Mouse (Mus musculus) forebrain, embryonic 16.5 days (tissue): ENCODE measurements around the gene Icam2. TPM values are rescaled to one million over a fixed set of nuclear protein-coding genes. Genes with fewer than 3 reads are reported as not detected.

ENCODE experiments used
- ATAC-seq: fragments of 200-750 bp; cut with Nextera tagmentation; 2 replicates; pipeline ENCODE4 v1.8.0; 2017; ENCODE audit warnings: mild to moderate bottlenecking, moderate library complexity
- H3K27ac ChIP-seq: fragments of 300-500 bp; sonication (generic); 2 replicates; pipeline ENCODE4 v1.5.1; 2014; ENCODE audit warnings: low read length, control low read depth
- H3K27me3 ChIP-seq: fragments of 300-500 bp; sonication (generic); replicated peaks from 2 replicates; pipeline ENCODE4 v1.6.1; 2014; ENCODE audit warnings: low read length; ENCODE audit not compliant: control insufficient read depth, insufficient read depth
- H3K36me3 ChIP-seq: fragments of 300-500 bp; sonication (generic); 2 replicates; pipeline ENCODE4 v1.6.1; 2014; ENCODE audit not compliant: control insufficient read depth, insufficient read depth
- H3K4me1 ChIP-seq: fragments of 300-500 bp; sonication (generic); replicated peaks from 2 replicates; pipeline ENCODE4 v1.6.1; 2014; ENCODE audit warnings: low read length; ENCODE audit not compliant: control insufficient read depth, insufficient read depth
- H3K4me2 ChIP-seq: fragments of 300-500 bp; sonication (generic); 2 replicates; pipeline ENCODE4 v1.6.1; 2014; ENCODE audit warnings: mild to moderate bottlenecking, low read length, control low read depth
- H3K4me3 ChIP-seq: fragments of 300-500 bp; sonication (generic); replicated peaks from 2 replicates; pipeline ENCODE4 v1.5.1; 2014; ENCODE audit warnings: mild to moderate bottlenecking, low read length, control low read depth
- H3K9ac ChIP-seq: fragments of 300-500 bp; sonication (generic); replicated peaks from 2 replicates; pipeline ENCODE4 v1.6.1; 2014; ENCODE audit warnings: low read depth, low read length, control low read depth
- H3K9me3 ChIP-seq: fragments of 300-500 bp; sonication (generic); 2 replicates; pipeline ENCODE4 v1.6.1; 2016; ENCODE audit warnings: low read length; ENCODE audit not compliant: control insufficient read depth
- WGBS: fragments of 180-500 bp; shearing (Covaris S2); extraction: QIAGEN DNeasy Blood & Tissue Kit; methylation state at CpG from one replicate; pipeline ENCODE4 v1.1.7; 2014; 5-methylcytosine and 5-hydroxymethylcytosine counted together
- polyA plus RNA-seq: library from polyadenylated mRNA; unstranded; fragments of >200 nt; fragmentation: Nextera tagmentation; extraction: Ambion mirVana; gene quantifications from 2 replicates; pipeline ENCODE4 v1.2.1, GENCODE M21; 2015

The Icam2 gene
- polyA plus RNA-seq, 1 experiment from 2014 or later: 12.6 TPM

GRCm38 (mm10) chr11:106359350-106359749 is 28.5 kb downstream of the Icam2 start:
- no peaks in the 10 kb centered on the region for H3K9me3 ChIP-seq
- H3K36me3 ChIP-seq: no peaks in the 10 kb centered on the region
- no peak for ATAC-seq
- no peaks in the 10 kb centered on the region for H3K4me1 ChIP-seq
- no peak overlapping the region for H3K4me2 ChIP-seq
- no peak overlapping the region for H3K4me3 ChIP-seq
- no peaks in the 10 kb centered on the region for H3K27me3 ChIP-seq
- H3K27ac ChIP-seq: no peak overlapping the region
- no peak overlapping the region for H3K9ac ChIP-seq
- WGBS: 19% methylated on average over 5 of the region's 5 CpGs

GRCm38 (mm10) chr11:106355382-106356128 is 32.3 kb downstream of the Icam2 start:
- 81% methylated on average over 19 of the region's 19 CpGs for WGBS
- no peak for ATAC-seq
- Histone ChIP-seq H3K4me1 (no peaks in the 10 kb centered on the region), H3K9ac (no peak overlapping the region), H3K27me3 (no peaks in the 10 kb centered on the region), H3K4me3 (no peak overlapping the region), H3K36me3 (no peaks in the 10 kb centered on the region), H3K4me2 (no peak overlapping the region), H3K27ac (no peak overlapping the region), H3K9me3 (no peaks in the 10 kb centered on the region)

DNA sequence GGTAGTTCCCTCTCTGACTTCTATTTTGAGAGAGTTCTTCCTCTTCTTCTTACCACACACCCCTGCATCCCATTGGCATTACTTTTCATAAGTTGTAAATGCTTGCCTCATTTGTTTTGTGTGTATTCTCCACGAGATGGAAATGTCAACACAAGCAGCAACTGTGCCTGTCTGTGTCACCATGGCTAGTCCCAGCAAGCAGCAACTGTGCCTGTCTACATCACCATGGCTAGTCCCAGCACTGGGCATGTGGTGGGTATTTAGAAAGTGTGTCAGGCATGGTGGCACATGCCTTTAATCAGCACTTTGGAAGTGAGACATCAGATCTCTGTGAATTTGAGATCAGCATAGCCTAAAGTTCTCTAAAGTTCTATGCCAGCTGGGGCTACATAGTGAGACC is 33.7 kb downstream of the Icam2 start:
- no peaks in the 10 kb centered on the region for H3K9me3 ChIP-seq
- ATAC-seq: no peak
- no peak overlapping the region for H3K27ac ChIP-seq
- WGBS: 55% methylated on average over 1 of the region's 1 CpGs
- H3K4me3 ChIP-seq: no peak overlapping the region
- H3K9ac ChIP-seq: no peak overlapping the region
- H3K36me3 ChIP-seq: no peaks in the 10 kb centered on the region
- H3K4me2 ChIP-seq: no peak overlapping the region
- H3K27me3 ChIP-seq: no peaks in the 10 kb centered on the region
- H3K4me1 ChIP-seq: no peaks in the 10 kb centered on the region

DNA sequence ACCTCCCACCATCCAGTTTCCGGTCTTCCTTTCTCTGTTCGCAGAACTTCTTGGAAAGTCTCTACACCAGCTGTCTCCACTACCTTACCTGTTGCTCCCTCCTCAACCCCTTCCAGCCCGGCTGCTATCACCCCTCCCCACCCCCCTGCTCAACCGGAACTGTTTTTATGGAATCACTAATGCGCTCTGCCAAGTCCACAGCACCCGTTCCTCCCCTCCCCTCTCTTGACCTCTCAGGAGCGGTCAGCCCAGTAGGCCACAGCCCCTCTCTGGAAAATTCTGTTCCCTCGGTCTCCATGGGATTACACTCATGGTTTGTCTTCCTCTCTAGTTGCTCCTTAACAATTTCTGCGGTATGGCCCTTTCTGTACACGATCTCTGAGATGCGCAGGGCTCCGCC is 34.7 kb downstream of the Icam2 start, which contains the start of gene Scn4a:
TSS of gene Scn4a (minus strand) at position 101 of the 400 bp plus-strand sequence.
- Histone ChIP-seq H3K9me3 (no peaks in the 10 kb centered on the region), H3K27ac (no peak within 1 kb of the TSS), H3K36me3 (no peaks in the 10 kb centered on the region), H3K9ac (no peak within 1 kb of the TSS), H3K27me3 (no peaks in the 10 kb centered on the region), H3K4me2 (no peak within 1 kb of the TSS), H3K4me3 (no peak within 1 kb of the TSS), H3K4me1 (no peaks in the 10 kb centered on the region)
- ATAC-seq: no peak
- WGBS: 91% methylated on average over 12 of the region's 12 CpGs

- ATAC-seq: no peak
- no peak overlapping the region for H3K4me2 ChIP-seq
- no peak overlapping the region for H3K4me3 ChIP-seq
- WGBS: 82% methylated on average over 4 of the region's 4 CpGs
- H3K27ac ChIP-seq: no peak overlapping the region
- no peaks in the 10 kb centered on the region for H3K27me3 ChIP-seq
- H3K9me3 ChIP-seq: no peaks in the 10 kb centered on the region
- no peaks in the 10 kb centered on the region for H3K4me1 ChIP-seq
- H3K36me3 ChIP-seq: no peaks in the 10 kb centered on the region
- no peak overlapping the region for H3K9ac ChIP-seq
Observed at GRCm38 (mm10) chr11:106351941-106352340, 35.9 kb downstream of the Icam2 start.

- ATAC-seq: no peak
- 61% methylated on average over 3 of the region's 3 CpGs for WGBS
- H3K4me1 ChIP-seq: no peaks in the 10 kb centered on the region
Observed at GRCm38 (mm10) chr11:106351253-106351652, 36.6 kb downstream of the Icam2 start.

DNA sequence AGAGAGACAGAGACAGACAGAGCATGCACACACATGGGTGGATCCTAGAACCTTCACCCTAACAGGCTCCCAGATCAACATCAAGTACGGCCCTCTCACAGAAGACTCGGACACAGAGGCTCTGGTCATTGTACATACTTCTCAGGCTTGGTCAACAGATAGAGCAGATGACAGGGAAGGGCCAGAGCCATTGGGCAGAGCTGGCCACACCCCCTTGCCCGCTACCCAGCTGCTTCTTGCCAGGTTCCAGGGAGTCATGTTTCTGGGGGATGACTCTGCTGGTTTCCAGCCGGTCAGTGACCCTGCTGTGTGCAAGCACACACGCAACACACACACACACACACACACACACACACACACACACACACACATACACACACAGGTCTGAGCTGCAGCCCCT is 37.0 kb downstream of the Icam2 start:
- no peaks in the 10 kb centered on the region for H3K36me3 ChIP-seq
- no peak overlapping the region for H3K9ac ChIP-seq
- no peak for ATAC-seq
- H3K4me1 ChIP-seq: no peaks in the 10 kb centered on the region
- H3K27me3 ChIP-seq: no peaks in the 10 kb centered on the region
- no peak overlapping the region for H3K4me3 ChIP-seq
- no peaks in the 10 kb centered on the region for H3K9me3 ChIP-seq
- WGBS: 67% methylated on average over 5 of the region's 5 CpGs
- no peak overlapping the region for H3K4me2 ChIP-seq
- H3K27ac ChIP-seq: no peak overlapping the region

More at GRCm38 (mm10) chr11:106351253-106351652, 36.6 kb downstream of the Icam2 start:
- Histone ChIP-seq H3K36me3 (no peaks in the 10 kb centered on the region), H3K9me3 (no peaks in the 10 kb centered on the region), H3K27me3 (no peaks in the 10 kb centered on the region), H3K4me2 (no peak overlapping the region), H3K27ac (no peak overlapping the region), H3K4me3 (no peak overlapping the region), H3K9ac (no peak overlapping the region)

GRCm38 (mm10) chr11:106349772-106350171 is 38.1 kb downstream of the Icam2 start:
- H3K4me1 ChIP-seq: no peaks in the 10 kb centered on the region
- no peak overlapping the region for H3K4me2 ChIP-seq
- H3K9ac ChIP-seq: no peak overlapping the region
- no peak for ATAC-seq
- H3K36me3 ChIP-seq: no peaks in the 10 kb centered on the region
- whole genome bisulfite sequencing: 90% methylated on average over 6 of the region's 6 CpGs
- no peak overlapping the region for H3K27ac ChIP-seq
- no peaks in the 10 kb centered on the region for H3K27me3 ChIP-seq
- H3K4me3 ChIP-seq: no peak overlapping the region
- H3K9me3 ChIP-seq: no peaks in the 10 kb centered on the region

GRCm38 (mm10) chr11:106344910-106345309 is 43.0 kb downstream of the Icam2 start:
- no peaks in the 10 kb centered on the region for H3K27me3 ChIP-seq
- no peak overlapping the region for H3K4me2 ChIP-seq
- no peaks in the 10 kb centered on the region for H3K4me1 ChIP-seq
- H3K36me3 ChIP-seq: no peaks in the 10 kb centered on the region
- no peak overlapping the region for H3K4me3 ChIP-seq
- WGBS: 52% methylated on average over 6 of the region's 6 CpGs
- no peak for ATAC-seq
- H3K27ac ChIP-seq: no peak overlapping the region
- no peaks in the 10 kb centered on the region for H3K9me3 ChIP-seq
- no peak overlapping the region for H3K9ac ChIP-seq
